Mouse (Mus musculus) kidney, embryonic 16.5 days (tissue): ENCODE results near the gene Mycbp2. TPM values are rescaled to one million over a fixed set of nuclear protein-coding genes. Genes with fewer than 3 reads are reported as not detected.

Source experiments
- ATAC-seq: fragments of 200-750 bp; cut with Nextera tagmentation; 2 replicates; pipeline ENCODE4 v1.8.0; 2017; ENCODE audit warnings: moderate TSS enrichment; ENCODE audit not compliant: low FRiP score, low TSS enrichment
- H3K27ac ChIP-seq: fragments of 300-500 bp; sonication (generic); 2 replicates; pipeline ENCODE4 v1.5.1; 2014; ENCODE audit warnings: low read length
- H3K27me3 ChIP-seq: fragments of 300-500 bp; sonication (generic); 2 replicates; pipeline ENCODE4 v1.6.1; 2014; ENCODE audit warnings: low read length, control low read depth, mixed read lengths; ENCODE audit not compliant: insufficient read depth
- H3K36me3 ChIP-seq: fragments of 300-500 bp; sonication (generic); 2 replicates; pipeline ENCODE4 v1.6.1; 2014; ENCODE audit warnings: low read length, control low read depth, mixed read lengths; ENCODE audit not compliant: insufficient read depth
- H3K4me1 ChIP-seq: fragments of 300-500 bp; sonication (generic); 2 replicates; pipeline ENCODE4 v1.6.1; 2014; ENCODE audit warnings: low read length, control low read depth, mixed read lengths; ENCODE audit not compliant: insufficient read depth
- H3K4me2 ChIP-seq: fragments of 300-500 bp; sonication (generic); replicated peaks from 2 replicates; pipeline ENCODE4 v1.6.1; 2014; ENCODE audit warnings: low read depth, low read length
- H3K4me3 ChIP-seq: fragments of 300-500 bp; sonication (generic); 2 replicates; pipeline ENCODE4 v1.5.1; 2014; ENCODE audit warnings: mild to moderate bottlenecking, low read length
- H3K9ac ChIP-seq: fragments of 300-500 bp; sonication (generic); replicated peaks from 2 replicates; pipeline ENCODE4 v1.6.1; 2014; ENCODE audit warnings: low read length
- H3K9me3 ChIP-seq: fragments of 300-500 bp; sonication (generic); 2 replicates; pipeline ENCODE4 v1.6.1; 2016; ENCODE audit warnings: low read length, control low read depth
- whole genome bisulfite sequencing: fragments of 180-500 bp; shearing (Covaris S2); extraction: QIAGEN DNeasy Blood & Tissue Kit; methylation state at CpG from one replicate; pipeline ENCODE4 v1.1.7; 2014; 5-methylcytosine and 5-hydroxymethylcytosine counted together
- polyA plus RNA-seq: library from polyadenylated mRNA; unstranded; fragments of >200 nt; fragmentation: Nextera tagmentation; extraction: Ambion mirVana; gene quantifications from 2 replicates; pipeline ENCODE4 v1.2.1, GENCODE M21; 2015

Gene Mycbp2
- polyA plus RNA-seq, 1 experiment from 2014 or later, result 17.4 TPM

- Histone ChIP-seq H3K9me3 (no peaks in the 10 kb centered on the region), H3K36me3 (no peaks in the 10 kb centered on the region), H3K4me3 (no peak overlapping the region), H3K4me2 (0 out of 2 replicates have a peak overlapping the region, but pooled peaks have one; percentile 13), H3K9ac (no peak overlapping the region), H3K27ac (no peak overlapping the region), H3K27me3 (no peaks in the 10 kb centered on the region), H3K4me1 (peaks cover 3% of the 10 kb centered on the region; the same call in 1 of the 2 replicates)
- WGBS, result 43% methylated on average over 16 of the region's 18 CpGs
- ATAC-seq, result no peak
Observed at GRCm38 (mm10) chr14:103354396-103355352, 8.1 kb upstream of the Mycbp2 start.

GRCm38 (mm10) chr14:103345858-103346728, 521 bp downstream of the Mycbp2 start:
- H3K27me3 ChIP-seq, result no peaks in the 10 kb centered on the region
- H3K4me2 ChIP-seq, result peak overlapping the region; percentile 73
- ATAC-seq, result peak; percentile 69
- H3K27ac ChIP-seq, result peak overlapping the region; percentile 83
- H3K9ac ChIP-seq, result peak overlapping the region; percentile 80
- WGBS, result under 1% methylated on average over 44 of the region's 83 CpGs
- no peaks in the 10 kb centered on the region for H3K9me3 ChIP-seq
- no peaks in the 10 kb centered on the region for H3K36me3 ChIP-seq
- peak overlapping the region; percentile 78 for H3K4me3 ChIP-seq
- H3K4me1 ChIP-seq, result peaks cover 13% of the 10 kb centered on the region

- Histone ChIP-seq H3K4me1 (peaks cover 13% of the 10 kb centered on the region), H3K9ac (peak overlapping the region; percentile 80), H3K4me3 (peak overlapping the region; percentile 78), H3K27ac (peak overlapping the region; percentile 16; the same call in 1 of the 2 replicates), H3K9me3 (no peaks in the 10 kb centered on the region), H3K4me2 (peak overlapping the region; percentile 73), H3K27me3 (no peaks in the 10 kb centered on the region), H3K36me3 (no peaks in the 10 kb centered on the region)
- no peak for ATAC-seq
- WGBS, result 7% methylated on average over 6 of the region's 6 CpGs
Observed at GRCm38 (mm10) chr14:103345486-103345857, 1.1 kb downstream of the Mycbp2 start.

GRCm38 (mm10) chr14:103345011-103345410, 1.6 kb downstream of the Mycbp2 start:
- no peaks in the 10 kb centered on the region for H3K27me3 ChIP-seq
- H3K36me3 ChIP-seq, result no peaks in the 10 kb centered on the region
- peak overlapping the region; percentile 78 for H3K4me3 ChIP-seq
- H3K4me2 ChIP-seq, result peak overlapping the region; percentile 73
- peaks cover 13% of the 10 kb centered on the region for H3K4me1 ChIP-seq
- H3K27ac ChIP-seq, result no peak overlapping the region
- 44% methylated on average over 2 of the region's 2 CpGs for WGBS
- no peaks in the 10 kb centered on the region for H3K9me3 ChIP-seq
- ATAC-seq, result no peak
- H3K9ac ChIP-seq, result peak overlapping the region; percentile 57

GRCm38 (mm10) chr14:103343791-103344190, 2.8 kb downstream of the Mycbp2 start:
- no peaks in the 10 kb centered on the region for H3K27me3 ChIP-seq

GRCm38 (mm10) chr14:103341385-103342294, 5.0 kb downstream of the Mycbp2 start:
- Histone ChIP-seq H3K9me3 (no peaks in the 10 kb centered on the region), H3K9ac (no peak overlapping the region), H3K27me3 (no peaks in the 10 kb centered on the region), H3K4me3 (no peak overlapping the region), H3K27ac (no peak overlapping the region), H3K4me2 (no peak overlapping the region), H3K36me3 (no peaks in the 10 kb centered on the region), H3K4me1 (peaks cover 10% of the 10 kb centered on the region)
- no peak for ATAC-seq
- 90% methylated on average over 1 of the region's 1 CpGs for WGBS

More at GRCm38 (mm10) chr14:103343791-103344190, 2.8 kb downstream of the Mycbp2 start:
- peaks cover 13% of the 10 kb centered on the region for H3K4me1 ChIP-seq
- H3K27ac ChIP-seq, result no peak overlapping the region
- no peak overlapping the region for H3K4me3 ChIP-seq
- ATAC-seq, result no peak
- H3K9ac ChIP-seq, result no peak overlapping the region
- 75% methylated on average over 5 of the region's 5 CpGs for WGBS
- no peak overlapping the region for H3K4me2 ChIP-seq
- no peaks in the 10 kb centered on the region for H3K36me3 ChIP-seq
- no peaks in the 10 kb centered on the region for H3K9me3 ChIP-seq

GRCm38 (mm10) chr14:103312926-103313325, 33.7 kb downstream of the Mycbp2 start:
- no peak overlapping the region for H3K27ac ChIP-seq
- no peaks in the 10 kb centered on the region for H3K4me1 ChIP-seq
- WGBS, result 91% methylated on average over 4 of the region's 4 CpGs
- ATAC-seq, result no peak
- H3K9ac ChIP-seq, result no peak overlapping the region
- peaks cover 20% of the 10 kb centered on the region for H3K36me3 ChIP-seq
- no peak overlapping the region for H3K4me3 ChIP-seq
- H3K4me2 ChIP-seq, result no peak overlapping the region
- H3K9me3 ChIP-seq, result peaks cover 5% of the 10 kb centered on the region; the same call in 1 of the 2 replicates
- H3K27me3 ChIP-seq, result no peaks in the 10 kb centered on the region

GRCm38 (mm10) chr14:103296227-103296626, 50.4 kb downstream of the Mycbp2 start:
- ATAC-seq, result no peak
- WGBS, result 89% methylated on average over 2 of the region's 2 CpGs

GRCm38 (mm10) chr14:103286650-103287049, 60.0 kb downstream of the Mycbp2 start:
- no peak for ATAC-seq
- 66% methylated on average over 2 of the region's 2 CpGs for WGBS
- no peaks in the 10 kb centered on the region for H3K27me3 ChIP-seq
- no peaks in the 10 kb centered on the region for H3K9me3 ChIP-seq
- no peak overlapping the region for H3K27ac ChIP-seq
- no peak overlapping the region for H3K4me3 ChIP-seq
- H3K9ac ChIP-seq, result no peak overlapping the region
- no peak overlapping the region for H3K4me2 ChIP-seq
- no peaks in the 10 kb centered on the region for H3K4me1 ChIP-seq
- peaks cover 4% of the 10 kb centered on the region; the same call in 1 of the 2 replicates for H3K36me3 ChIP-seq

More at GRCm38 (mm10) chr14:103296227-103296626, 50.4 kb downstream of the Mycbp2 start:
- Histone ChIP-seq H3K9me3 (no peaks in the 10 kb centered on the region), H3K27me3 (no peaks in the 10 kb centered on the region), H3K9ac (no peak overlapping the region), H3K4me2 (no peak overlapping the region), H3K4me1 (no peaks in the 10 kb centered on the region), H3K27ac (no peak overlapping the region), H3K4me3 (no peak overlapping the region), H3K36me3 (peaks cover 16% of the 10 kb centered on the region)
